Mouse (Mus musculus): ENCODE results near the gene Uvrag. TPM values are rescaled to one million over a fixed set of nuclear protein-coding genes. Genes with fewer than 3 reads are reported as not detected.

Uvrag gene
- total RNA-seq, 2 experiments from 2014 or later, result 31.8 to 38.0 TPM

DNA sequence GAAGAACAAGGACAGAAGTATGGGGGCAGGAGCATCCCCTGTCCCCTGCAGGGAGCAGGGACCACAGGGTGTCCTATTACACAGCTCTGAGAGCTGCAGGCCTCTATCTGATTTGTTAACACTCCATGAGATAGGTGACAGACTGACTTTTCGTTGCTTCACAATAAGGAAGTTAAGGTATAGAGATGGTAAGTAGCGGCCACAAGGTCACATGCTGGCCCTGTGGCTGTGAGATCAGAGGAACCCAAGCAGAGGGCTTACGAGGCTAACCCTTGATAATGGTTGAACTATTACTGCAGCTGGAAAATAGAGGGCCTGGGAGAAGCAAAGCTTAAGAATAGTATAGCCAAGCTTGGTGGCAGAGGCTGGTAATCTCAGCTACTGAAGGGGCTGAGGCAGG lies 300.2 kb downstream of the Uvrag start:
- DNase-seq, result no peak

- DNase-seq, result no peak
Observed at GRCm38 (mm10) chr7:98839312-98839711, 301.6 kb downstream of the Uvrag start.

DNA sequence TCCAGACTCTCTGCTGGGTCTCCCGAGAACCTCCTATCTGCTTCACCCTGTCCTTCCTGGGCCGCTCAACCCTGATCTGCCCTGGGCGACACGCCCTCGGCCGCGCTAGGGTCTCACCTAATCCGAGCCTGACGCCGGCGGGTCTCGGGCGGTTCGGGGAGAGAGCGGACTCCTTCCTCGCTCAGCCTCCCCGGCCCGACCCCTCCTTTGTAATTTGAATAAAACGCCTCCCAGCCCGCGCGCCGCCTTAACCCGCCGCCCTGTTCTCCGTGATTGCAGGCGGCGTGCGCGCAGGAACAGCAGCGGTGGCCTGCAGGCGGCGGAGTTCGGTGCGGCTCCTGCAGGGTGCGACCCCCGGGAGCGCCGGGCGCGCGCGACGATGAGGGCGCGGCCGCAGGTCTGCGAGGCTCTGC lies 302.2 kb downstream of the Uvrag start:
- DNase-seq, result peak; percentile 77

GRCm38 (mm10) chr7:98837901-98838300 lies 303.0 kb downstream of the Uvrag start:
- peak; percentile 90 for DNase-seq

DNA sequence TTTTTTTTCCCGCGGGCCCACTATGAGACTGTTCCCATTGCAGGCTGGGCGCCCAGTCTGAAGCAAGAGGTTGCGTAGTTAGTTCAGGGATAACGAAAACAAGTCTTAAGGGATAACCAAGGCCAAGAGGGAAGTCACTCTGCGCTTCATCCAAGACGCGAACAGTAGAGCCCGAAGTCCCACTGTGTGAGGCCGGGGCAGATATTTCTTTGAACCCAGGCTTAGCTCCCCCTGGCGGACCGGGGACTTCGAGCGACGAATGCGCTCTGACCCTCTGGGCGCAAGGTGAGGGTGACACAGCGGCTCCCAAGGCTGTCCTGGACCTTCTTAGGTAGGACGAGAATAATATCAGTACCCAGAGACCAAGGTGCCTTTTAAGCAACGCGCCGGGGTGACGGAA lies 304.3 kb downstream of the Uvrag start:
- peak; percentile 87 for DNase-seq

- DNase-seq, result no peak
Observed at GRCm38 (mm10) chr7:98835519-98836441, 305.2 kb downstream of the Uvrag start.

Other genes with a start within 250 kb of the Uvrag start
- gene Dgat2, start 41.6 kb upstream of the Uvrag start, total RNA-seq (2021), result 100 to 1,000 TPM; 492 to 561 TPM
- gene Mogat2, start 97.5 kb upstream of the Uvrag start, total RNA-seq (2021), result under 1 TPM in 1 of 2 experiments, not detected in 1; 0.39 TPM
- gene Map6, start 126.3 kb upstream of the Uvrag start, total RNA-seq (2021), result 10 to 100 TPM; 10.4 to 15.6 TPM
- gene Serpinh1, start 212.1 kb upstream of the Uvrag start, total RNA-seq (2021), result 100 to 1,000 TPM; 331 to 363 TPM
- 10 to 100 TPM; 11.5 to 16.6 TPM for gene Gdpd5, start 240.3 kb upstream of the Uvrag start, total RNA-seq (2021)

Data from adrenal gland, postnatal 10 days (tissue).